Mouse (Mus musculus) liver, embryonic 12.5 days (tissue): Measurements from ENCODE around the gene Ubb. TPM values are rescaled to one million over a fixed set of nuclear protein-coding genes. Genes with fewer than 3 reads are reported as not detected.
"Not testable (repeated sequence)": the region's sequence is repeated elsewhere in the genome, so short reads cannot be mapped to it uniquely, and the experiment has no call there.

Source experiments
- ATAC-seq: fragments of 200-750 bp; cut with Nextera tagmentation; 2 replicates; pipeline ENCODE4 v1.8.0; 2017; ENCODE audit warnings: moderate number of reproducible peaks, mild to moderate bottlenecking, moderate library complexity
- H3K27ac ChIP-seq: fragments of 300-500 bp; sonication (generic); 2 replicates; pipeline ENCODE4 v1.5.1; 2016; ENCODE audit warnings: mild to moderate bottlenecking
- H3K27me3 ChIP-seq: fragments of 300-500 bp; sonication (generic); replicated peaks from 2 replicates; pipeline ENCODE4 v1.6.1; 2016; ENCODE audit warnings: mild to moderate bottlenecking, moderate library complexity
- H3K36me3 ChIP-seq: fragments of 300-500 bp; sonication (generic); 2 replicates; pipeline ENCODE4 v1.6.1; 2016; ENCODE audit warnings: mild to moderate bottlenecking, moderate library complexity
- H3K4me1 ChIP-seq: fragments of 300-500 bp; sonication (generic); 2 replicates; pipeline ENCODE4 v1.6.1; 2016
- H3K4me2 ChIP-seq: fragments of 300-500 bp; sonication (generic); 2 replicates; pipeline ENCODE4 v1.6.1; 2016; ENCODE audit warnings: mild to moderate bottlenecking, moderate library complexity
- H3K4me3 ChIP-seq: fragments of 300-500 bp; sonication (generic); 2 replicates; pipeline ENCODE4 v1.5.1; 2016; ENCODE audit warnings: mild to moderate bottlenecking, moderate library complexity
- H3K9ac ChIP-seq: fragments of 300-500 bp; sonication (generic); 2 replicates; pipeline ENCODE4 v1.6.1; 2016; ENCODE audit warnings: mild to moderate bottlenecking, moderate library complexity
- H3K9me3 ChIP-seq: fragments of 300-500 bp; sonication (generic); replicated peaks from 2 replicates; pipeline ENCODE4 v1.6.1; 2016; ENCODE audit warnings: mild to moderate bottlenecking, moderate library complexity
- WGBS: fragments of 180-500 bp; shearing (Covaris S2); methylation state at CpG from one replicate; pipeline ENCODE4 v1.1.7; 2016; ENCODE audit not compliant: insufficient replicate concordance; 5-methylcytosine and 5-hydroxymethylcytosine counted together
- polyA plus RNA-seq: library from polyadenylated mRNA; unstranded; fragments of >200 nt; fragmentation: Nextera tagmentation; extraction: Ambion mirVana; gene quantifications from 2 replicates; pipeline ENCODE4 v1.2.1, GENCODE M21; 2016

The Ubb gene
- 1,472 and 1,525 TPM in 2 replicates for polyA plus RNA-seq

DNA sequence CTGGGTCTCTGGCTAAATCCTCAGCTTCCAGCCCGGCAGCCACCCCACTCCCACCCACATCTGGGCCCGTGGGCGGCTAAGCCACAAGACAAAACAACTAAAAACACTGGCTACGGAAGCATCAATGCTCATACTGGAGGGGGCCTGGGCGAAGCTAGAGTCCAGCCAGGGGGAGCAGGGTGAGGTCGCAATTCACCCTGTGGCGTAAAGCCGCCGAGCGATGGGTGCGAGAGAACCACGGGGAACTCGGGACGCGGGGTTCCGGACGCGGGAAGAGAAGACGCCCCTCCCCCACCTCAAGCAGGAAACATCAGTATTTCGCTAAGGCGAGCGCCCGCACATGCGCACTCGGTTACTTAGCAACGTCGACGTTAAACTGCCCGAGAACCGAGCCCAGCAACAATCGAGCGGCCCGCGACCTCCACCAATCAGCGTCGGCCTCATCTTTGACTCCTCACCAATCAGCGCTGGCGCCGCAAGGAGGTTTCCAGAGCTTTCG is at the start of gene Ubb:
Gene Ubb (plus strand): TSS at position 445 of the 499 bp plus-strand sequence.
- WGBS = under 1% methylated on average over 40 of the region's 40 CpGs

DNA sequence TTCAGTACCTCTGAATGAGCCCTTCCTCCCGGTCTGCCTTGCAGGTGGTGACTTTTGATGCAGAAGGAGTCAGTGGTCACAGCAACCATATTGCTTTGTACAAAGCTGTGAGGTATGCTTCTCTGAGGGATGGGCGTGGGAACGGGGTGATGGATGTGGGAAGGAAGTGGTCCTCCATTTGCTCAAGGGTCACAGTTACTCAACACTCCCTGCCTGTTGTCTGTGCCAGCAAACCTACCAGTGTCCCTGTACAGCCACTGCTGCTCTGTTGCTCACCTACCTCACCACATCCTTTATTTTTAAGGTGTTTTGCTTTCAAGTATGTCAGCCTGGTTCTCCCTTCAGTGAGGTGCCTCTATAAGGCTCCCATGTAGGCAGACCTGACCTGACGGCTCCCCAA is 43.3 kb upstream of the Ubb start:
- Histone ChIP-seq H3K4me3 (no peak overlapping the region), H3K9me3 (no peaks in the 10 kb centered on the region), H3K36me3 (no peaks in the 10 kb centered on the region), H3K27me3 (no peaks in the 10 kb centered on the region), H3K27ac (no peak overlapping the region), H3K4me1 (no peaks in the 10 kb centered on the region), H3K4me2 (no peak overlapping the region), H3K9ac (no peak overlapping the region)
- whole genome bisulfite sequencing = 72% methylated on average over 4 of the region's 4 CpGs
- no peak for ATAC-seq

More for the DNA sequence above, at the start of gene Ubb:
- Histone ChIP-seq H3K9me3 (no peaks in the 10 kb centered on the region), H3K27ac (peak within 1 kb of the TSS; percentile 98), H3K36me3 (peaks cover 32% of the 10 kb centered on the region), H3K4me3 (peak within 1 kb of the TSS; percentile 82), H3K9ac (peak within 1 kb of the TSS; percentile 94), H3K4me2 (peak within 1 kb of the TSS; percentile 99), H3K4me1 (peaks cover 48% of the 10 kb centered on the region), H3K27me3 (no peaks in the 10 kb centered on the region)
- peak; percentile 92 for ATAC-seq

DNA sequence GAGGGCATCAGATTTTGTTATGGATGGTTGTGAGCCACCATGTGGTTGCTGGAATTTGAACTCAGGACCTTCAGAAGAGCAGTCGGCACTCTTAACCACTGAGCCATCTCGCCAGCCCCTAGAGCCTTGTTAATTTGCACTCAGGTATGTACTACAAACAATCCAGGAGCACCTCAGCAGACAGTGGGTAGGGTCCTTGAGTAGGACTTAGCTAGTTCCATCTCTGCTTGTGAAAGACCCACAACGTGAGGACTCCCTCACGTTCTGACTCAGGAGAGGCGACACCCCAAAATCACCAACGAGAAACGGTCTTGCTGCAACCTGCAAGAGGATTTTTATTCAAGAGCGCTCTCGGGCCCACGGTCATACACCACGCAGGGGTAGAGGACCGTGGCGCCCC is 42.6 kb upstream of the Ubb start:
- not testable (repeated sequence) for H3K9ac ChIP-seq, H3K36me3 ChIP-seq, H3K4me3 ChIP-seq, H3K27me3 ChIP-seq, H3K27ac ChIP-seq, H3K4me1 ChIP-seq, ATAC-seq, H3K9me3 ChIP-seq, H3K4me2 ChIP-seq
- 86% methylated on average over 13 of the region's 13 CpGs for WGBS

DNA sequence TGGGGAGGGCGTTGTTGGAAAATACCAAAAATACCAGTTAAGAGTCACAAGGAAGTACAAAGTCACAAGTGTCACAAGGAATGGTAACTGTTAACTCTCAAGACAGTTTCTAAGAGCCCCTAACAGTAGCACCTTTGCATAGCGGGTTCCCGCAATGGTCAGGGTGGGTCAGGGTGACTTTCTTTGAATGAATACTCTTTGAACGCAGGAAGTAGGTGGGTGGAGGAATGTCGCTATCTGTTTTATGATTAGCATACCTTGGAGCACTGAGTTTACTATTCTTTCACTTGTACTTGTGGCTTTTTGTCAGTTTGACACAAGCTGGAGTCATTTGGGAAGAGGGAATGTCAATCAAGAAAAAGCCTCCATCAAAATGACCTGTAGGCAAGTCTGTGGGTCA is 42.2 kb upstream of the Ubb start:
- not testable (repeated sequence) for H3K4me3 ChIP-seq, ATAC-seq, H3K4me2 ChIP-seq, H3K36me3 ChIP-seq, H3K27me3 ChIP-seq, H3K9me3 ChIP-seq, H3K4me1 ChIP-seq, H3K9ac ChIP-seq, H3K27ac ChIP-seq
- WGBS = 86% methylated on average over 5 of the region's 5 CpGs

DNA sequence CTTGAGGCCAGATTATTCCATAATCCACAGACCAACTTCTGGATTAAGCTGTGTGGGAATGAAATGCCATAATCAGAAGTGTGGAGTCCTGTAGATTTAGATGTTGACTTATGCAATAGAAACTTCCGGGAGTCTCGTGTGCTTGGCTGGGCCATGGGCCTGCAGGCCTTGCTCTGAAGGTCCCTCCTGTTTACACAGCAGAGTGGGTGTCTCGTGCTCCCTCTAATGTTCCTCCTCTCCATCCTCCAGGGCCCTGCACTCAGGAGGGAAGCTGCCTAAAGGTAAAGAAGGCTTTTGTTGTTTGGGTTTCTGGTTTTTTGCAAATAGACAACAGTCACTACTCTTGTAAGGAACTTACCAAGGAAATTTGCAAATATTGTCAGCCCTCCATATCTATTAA is 41.4 kb upstream of the Ubb start:
- Histone ChIP-seq H3K4me3 (no peak overlapping the region), H3K4me2 (no peak overlapping the region), H3K9ac (no peak overlapping the region), H3K4me1 (no peaks in the 10 kb centered on the region), H3K36me3 (no peaks in the 10 kb centered on the region), H3K27me3 (no peaks in the 10 kb centered on the region), H3K9me3 (no peaks in the 10 kb centered on the region), H3K27ac (no peak overlapping the region)
- no peak for ATAC-seq
- WGBS = 64% methylated on average over 3 of the region's 3 CpGs

DNA sequence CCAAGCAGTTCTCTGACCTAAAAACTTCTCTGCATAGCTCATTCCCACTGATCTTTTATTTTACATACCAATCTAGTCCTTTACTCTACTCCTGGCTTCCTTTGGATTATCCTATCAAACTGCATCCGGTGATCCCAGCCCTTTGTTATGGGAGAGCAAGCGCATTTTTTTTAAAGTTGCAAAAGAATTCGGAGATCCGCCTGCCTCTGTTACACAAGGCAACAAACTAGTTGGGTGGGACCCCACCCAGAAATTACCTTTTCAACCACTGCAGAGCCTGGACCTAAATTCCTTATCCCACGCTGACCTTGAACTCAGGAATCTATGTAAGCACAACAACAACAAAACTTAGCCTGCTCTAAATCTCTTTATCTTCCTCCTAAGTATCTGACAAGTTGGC is 40.0 kb upstream of the Ubb start:
- Histone ChIP-seq H3K4me1 (no peaks in the 10 kb centered on the region), H3K4me3 (no peak overlapping the region), H3K9ac (no peak overlapping the region), H3K4me2 (no peak overlapping the region), H3K27ac (no peak overlapping the region), H3K9me3 (no peaks in the 10 kb centered on the region), H3K36me3 (no peaks in the 10 kb centered on the region), H3K27me3 (no peaks in the 10 kb centered on the region)
- ATAC-seq = no peak
- WGBS = 90% methylated on average over 5 of the region's 5 CpGs

DNA sequence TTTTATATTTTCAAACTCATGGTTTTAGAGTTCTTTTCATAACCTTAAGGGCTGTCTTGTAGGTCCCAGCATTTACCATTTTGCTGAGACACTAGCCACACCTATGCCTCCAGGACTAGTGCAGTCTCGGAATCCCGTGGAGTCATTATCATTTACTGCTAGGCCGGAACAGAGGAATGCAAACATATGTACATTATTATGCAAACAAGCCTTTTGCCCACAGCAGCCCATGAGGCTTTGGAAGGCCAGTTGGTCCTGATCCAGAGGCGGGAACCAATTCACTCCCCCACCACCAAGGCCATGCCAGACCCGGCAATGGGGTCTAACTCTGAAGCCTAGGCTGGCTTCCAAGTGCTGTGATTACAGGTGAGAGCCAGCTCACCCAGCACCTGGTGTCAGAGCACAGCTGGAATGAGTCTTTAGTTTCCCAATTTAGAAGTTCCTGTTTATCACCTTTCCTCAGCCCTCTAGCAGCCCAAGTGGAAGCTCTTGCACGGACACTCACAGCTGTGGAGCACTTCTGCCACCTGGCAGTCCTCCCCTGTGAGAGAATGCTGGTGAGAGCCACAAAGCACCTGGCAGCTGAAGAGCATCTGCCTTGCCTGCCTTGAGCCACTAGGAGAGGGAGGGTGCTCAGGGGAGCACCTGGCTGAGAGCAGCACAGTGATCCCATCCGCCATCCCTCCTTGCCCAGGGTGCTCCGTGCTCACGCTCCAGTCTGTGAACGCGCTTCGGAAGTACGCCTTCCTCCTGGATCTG is 39.3 kb upstream of the Ubb start:
- ATAC-seq = no peak
- no peaks in the 10 kb centered on the region for H3K4me1 ChIP-seq
- H3K4me2 ChIP-seq = no peak overlapping the region
- H3K27ac ChIP-seq = no peak overlapping the region
- no peaks in the 10 kb centered on the region for H3K9me3 ChIP-seq
- no peaks in the 10 kb centered on the region for H3K36me3 ChIP-seq
- WGBS = 85% methylated on average over 13 of the region's 13 CpGs
- H3K27me3 ChIP-seq = no peaks in the 10 kb centered on the region
- H3K4me3 ChIP-seq = no peak overlapping the region
- no peak overlapping the region for H3K9ac ChIP-seq

DNA sequence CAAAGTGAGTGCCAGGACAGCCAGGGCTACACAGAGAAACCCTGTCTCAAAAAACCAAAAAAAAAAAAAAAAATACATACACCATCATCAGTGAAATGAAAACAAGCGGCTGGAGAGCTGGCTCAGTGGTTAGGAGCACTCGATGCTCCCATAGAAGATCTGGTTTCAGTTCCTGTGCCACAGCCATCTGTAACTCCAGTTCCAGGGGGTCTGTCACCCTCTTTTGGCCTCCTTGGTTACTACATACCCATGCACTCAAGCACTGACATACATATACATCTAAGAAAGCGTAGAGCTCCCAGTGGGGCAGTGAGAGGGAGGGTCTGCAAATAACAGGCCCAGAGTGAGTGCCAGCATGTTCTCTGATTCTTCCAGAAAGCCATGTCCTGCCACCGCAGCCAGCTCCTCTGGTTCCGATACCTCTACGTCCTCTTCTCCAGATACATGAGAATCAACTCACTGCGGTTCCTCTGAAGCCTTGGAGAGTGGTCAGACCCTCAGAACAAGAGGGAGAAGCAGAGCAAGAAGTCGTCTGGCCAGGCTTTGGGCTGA is 38.4 kb upstream of the Ubb start:
- Histone ChIP-seq H3K27me3 (no peaks in the 10 kb centered on the region), H3K9me3 (no peaks in the 10 kb centered on the region), H3K9ac (no peak overlapping the region), H3K36me3 (no peaks in the 10 kb centered on the region), H3K4me1 (no peaks in the 10 kb centered on the region), H3K4me3 (no peak overlapping the region), H3K27ac (no peak overlapping the region), H3K4me2 (no peak overlapping the region)
- WGBS = 76% methylated on average over 8 of the region's 8 CpGs
- ATAC-seq = no peak

DNA sequence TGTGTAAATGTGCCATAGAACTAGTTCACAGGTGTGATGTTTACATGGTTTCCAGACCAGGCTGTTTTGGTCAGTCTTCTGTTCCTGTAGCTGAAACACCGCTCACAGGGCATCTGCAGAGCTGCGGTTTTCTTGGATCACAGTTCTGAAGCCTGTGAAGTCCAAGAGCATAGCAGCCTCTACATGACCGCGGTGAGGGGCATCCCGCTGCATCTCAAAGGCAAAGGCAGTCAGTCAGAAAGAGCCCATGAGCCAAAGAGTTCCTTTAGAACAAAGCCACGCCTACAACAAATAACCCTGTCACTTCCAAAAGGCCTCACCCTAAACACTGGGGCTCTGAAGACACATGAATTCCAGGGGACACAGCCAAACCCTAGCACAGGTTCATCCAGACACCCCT is 37.7 kb upstream of the Ubb start:
- Histone ChIP-seq H3K27ac (no peak overlapping the region), H3K9ac (no peak overlapping the region), H3K36me3 (no peaks in the 10 kb centered on the region), H3K9me3 (no peaks in the 10 kb centered on the region), H3K4me2 (no peak overlapping the region), H3K4me1 (no peaks in the 10 kb centered on the region), H3K27me3 (no peaks in the 10 kb centered on the region), H3K4me3 (no peak overlapping the region)
- WGBS = 74% methylated on average over 6 of the region's 6 CpGs
- ATAC-seq = no peak

DNA sequence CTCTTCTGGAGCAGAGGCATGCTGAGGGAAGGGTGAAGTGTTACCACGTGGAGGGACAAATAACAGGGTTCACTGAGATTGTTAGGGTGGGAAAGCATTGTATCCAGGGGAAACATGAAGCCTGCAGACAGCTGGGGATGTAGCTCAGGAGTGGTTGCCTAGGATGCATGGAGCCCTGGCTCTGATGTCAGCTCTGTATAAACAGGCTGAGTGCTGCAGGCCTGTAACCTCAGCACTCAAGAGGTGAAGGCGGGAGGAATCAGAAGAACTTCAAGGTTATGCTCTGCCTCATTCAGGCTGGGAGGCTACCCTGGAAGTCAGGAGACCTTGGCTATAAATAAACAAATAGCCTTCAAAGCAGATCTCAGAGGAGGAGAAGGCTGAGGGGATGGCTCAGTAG is 32.0 kb upstream of the Ubb start:
- Histone ChIP-seq H3K27ac (no peak overlapping the region), H3K4me3 (no peak overlapping the region), H3K36me3 (peaks cover 2% of the 10 kb centered on the region; the same call in 1 of the 2 replicates), H3K4me1 (peaks cover 3% of the 10 kb centered on the region; the same call in 1 of the 2 replicates), H3K9me3 (no peaks in the 10 kb centered on the region), H3K4me2 (no peak overlapping the region), H3K9ac (no peak overlapping the region), H3K27me3 (no peaks in the 10 kb centered on the region)
- WGBS = 46% methylated on average over 2 of the region's 2 CpGs
- ATAC-seq = no peak

DNA sequence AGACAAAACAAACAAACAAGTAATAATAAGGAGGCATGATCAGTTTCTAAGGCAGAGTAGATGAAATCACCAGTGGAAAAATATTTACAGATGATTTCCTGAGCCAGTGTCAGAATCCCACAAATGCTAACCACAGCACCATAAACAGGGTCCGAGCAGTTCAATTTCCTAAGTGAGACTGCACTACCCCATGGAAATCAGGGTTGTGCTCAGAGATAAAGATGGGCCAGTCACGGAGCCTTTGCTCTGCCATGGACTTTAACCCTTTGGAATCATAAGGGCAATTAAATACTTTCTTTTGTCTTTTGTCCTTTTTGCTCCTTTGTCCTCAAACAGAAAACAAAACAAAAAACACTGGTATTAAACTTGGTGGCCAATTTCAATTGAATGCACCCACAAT is 28.7 kb upstream of the Ubb start:
- ATAC-seq = no peak
- Histone ChIP-seq H3K4me2 (no peak overlapping the region), H3K27me3 (no peaks in the 10 kb centered on the region), H3K4me3 (no peak overlapping the region), H3K36me3 (peaks cover 15% of the 10 kb centered on the region; the same call in 1 of the 2 replicates), H3K9ac (no peak overlapping the region), H3K9me3 (no peaks in the 10 kb centered on the region), H3K4me1 (peaks cover 3% of the 10 kb centered on the region; the same call in 1 of the 2 replicates), H3K27ac (no peak overlapping the region)
- WGBS = 17% methylated on average over 2 of the region's 2 CpGs

DNA sequence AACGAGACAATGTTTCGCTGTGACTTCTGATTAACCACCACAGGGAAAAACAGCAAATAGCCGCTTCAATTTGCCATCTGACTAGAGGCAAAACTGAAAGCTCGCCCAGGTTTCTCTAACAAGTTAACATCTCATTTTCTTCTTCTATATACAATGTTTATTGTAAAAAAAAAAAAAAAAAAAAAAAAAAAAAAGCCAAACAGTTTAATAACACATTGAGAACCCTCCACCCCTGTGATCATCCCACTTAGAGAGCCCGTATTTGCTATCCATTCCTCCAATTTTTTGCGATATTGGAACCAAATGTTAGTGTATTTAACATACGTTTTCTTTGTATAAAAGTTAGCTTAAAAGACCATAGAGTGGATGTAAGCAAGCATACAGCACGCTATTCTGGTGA is 13.9 kb upstream of the Ubb start:
- H3K4me2 ChIP-seq = peak overlapping the region; percentile 98
- no peak overlapping the region for H3K4me3 ChIP-seq
- peaks cover 22% of the 10 kb centered on the region for H3K36me3 ChIP-seq
- WGBS = 84% methylated on average over 8 of the region's 8 CpGs
- H3K4me1 ChIP-seq = peaks cover 22% of the 10 kb centered on the region
- H3K27me3 ChIP-seq = peaks cover 14% of the 10 kb centered on the region
- ATAC-seq = no peak
- H3K9ac ChIP-seq = no peak overlapping the region
- no peak overlapping the region for H3K27ac ChIP-seq
- H3K9me3 ChIP-seq = no peaks in the 10 kb centered on the region
